Mouse (Mus musculus): ENCODE results near the gene Efemp2.

DNA sequence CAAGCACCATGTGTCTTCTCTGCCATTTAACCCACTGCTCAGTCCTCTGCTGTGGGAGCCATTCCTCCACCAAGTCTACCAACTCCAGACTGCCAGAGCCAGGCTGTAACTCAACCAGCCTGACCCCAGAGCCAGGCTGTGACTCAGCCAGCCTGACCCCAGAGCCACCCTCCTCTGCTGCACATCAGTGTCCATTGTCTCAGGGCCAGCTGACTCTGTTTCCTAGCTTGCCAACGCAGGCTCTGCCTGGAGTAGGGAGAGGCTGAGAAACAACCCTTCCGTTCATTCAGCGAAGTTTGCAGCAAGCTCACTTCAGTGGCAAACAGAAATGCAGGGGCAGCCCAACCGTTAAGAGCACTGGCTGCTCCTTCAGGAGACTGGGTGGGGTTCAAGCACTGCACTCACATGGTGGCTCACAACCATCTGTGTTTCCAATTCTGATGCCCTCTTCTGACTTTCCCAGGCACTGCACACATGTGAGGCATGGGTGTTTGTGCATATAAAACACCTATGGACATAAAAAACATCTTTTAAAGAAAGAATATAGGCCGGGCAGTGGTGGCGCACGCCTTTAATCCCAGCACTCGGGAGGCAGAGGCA, 43.3 kb downstream of the Efemp2 start:
- TF ChIP-seq CTCF (IDR thresholded peaks at IDR 0.05; ENCODE audit: insufficient read depth, low read length) (no peak), POLR2A (IDR thresholded peaks at IDR 0.05; ENCODE audit: borderline replicate concordance, extremely low read depth, low read depth, low read length) (no peak)
